Mouse (Mus musculus): ENCODE results near the gene Cdkal1.

DNA sequence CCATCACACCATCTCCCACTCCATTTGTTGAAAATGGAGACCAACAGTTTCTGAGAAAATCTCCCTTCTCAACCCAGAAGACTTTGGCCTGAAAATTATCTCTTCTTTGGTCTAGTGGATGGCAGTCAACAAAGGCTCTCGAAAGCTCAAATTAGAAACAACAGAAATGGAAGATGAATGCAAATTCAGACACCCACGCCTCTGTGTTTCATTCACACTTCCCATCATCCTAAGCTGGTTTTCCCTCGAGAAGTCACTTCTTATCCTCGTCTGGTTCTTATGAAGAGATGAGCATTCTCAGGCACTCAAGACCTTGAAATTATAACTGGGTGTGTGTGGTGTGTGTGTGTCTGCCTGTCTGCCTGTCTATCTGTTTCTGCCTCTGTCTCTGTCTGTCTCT is 621.0 kb downstream of the Cdkal1 start:
- no peak for TF ChIP-seq CTCF (conservative IDR thresholded peaks at IDR 0.05 in 1 of 2, IDR thresholded peaks at IDR 0.05 in 1 of 2; ENCODE audit: low read depth in 2 of 2, low read length in 2 of 2)
- TF ChIP-seq EP300 (IDR thresholded peaks at IDR 0.05; ENCODE audit: low read length), result no peak
- no peak for TF ChIP-seq USF2 (conservative IDR thresholded peaks at IDR 0.05; ENCODE audit: low read depth, low read length)
- TF ChIP-seq MAZ (IDR thresholded peaks at IDR 0.05; ENCODE audit: low read depth, low read length), result no peak
- TF ChIP-seq POLR2AphosphoS2 (IDR thresholded peaks at IDR 0.05; ENCODE audit: low read depth, low read length), result no peak
- TF ChIP-seq NELFE (IDR thresholded peaks at IDR 0.05; ENCODE audit: low read depth, low read length), result no peak
- TF ChIP-seq MXI1 (IDR thresholded peaks at IDR 0.05; ENCODE audit: low read depth, low read length), result no peak
- TF ChIP-seq TBP (conservative IDR thresholded peaks at IDR 0.05; ENCODE audit: low read depth, low read length), result no peak
